Mouse (Mus musculus): ENCODE data around the gene Ccdc93. TPM values are rescaled to one million over a fixed set of nuclear protein-coding genes. Genes with fewer than 3 reads are reported as not detected.

Ccdc93 gene
- 4.9 and 6.7 TPM in 2 replicates for polyA plus RNA-seq (2015; fragmentation: Nextera tagmentation; extraction: Ambion mirVana)

DNA sequence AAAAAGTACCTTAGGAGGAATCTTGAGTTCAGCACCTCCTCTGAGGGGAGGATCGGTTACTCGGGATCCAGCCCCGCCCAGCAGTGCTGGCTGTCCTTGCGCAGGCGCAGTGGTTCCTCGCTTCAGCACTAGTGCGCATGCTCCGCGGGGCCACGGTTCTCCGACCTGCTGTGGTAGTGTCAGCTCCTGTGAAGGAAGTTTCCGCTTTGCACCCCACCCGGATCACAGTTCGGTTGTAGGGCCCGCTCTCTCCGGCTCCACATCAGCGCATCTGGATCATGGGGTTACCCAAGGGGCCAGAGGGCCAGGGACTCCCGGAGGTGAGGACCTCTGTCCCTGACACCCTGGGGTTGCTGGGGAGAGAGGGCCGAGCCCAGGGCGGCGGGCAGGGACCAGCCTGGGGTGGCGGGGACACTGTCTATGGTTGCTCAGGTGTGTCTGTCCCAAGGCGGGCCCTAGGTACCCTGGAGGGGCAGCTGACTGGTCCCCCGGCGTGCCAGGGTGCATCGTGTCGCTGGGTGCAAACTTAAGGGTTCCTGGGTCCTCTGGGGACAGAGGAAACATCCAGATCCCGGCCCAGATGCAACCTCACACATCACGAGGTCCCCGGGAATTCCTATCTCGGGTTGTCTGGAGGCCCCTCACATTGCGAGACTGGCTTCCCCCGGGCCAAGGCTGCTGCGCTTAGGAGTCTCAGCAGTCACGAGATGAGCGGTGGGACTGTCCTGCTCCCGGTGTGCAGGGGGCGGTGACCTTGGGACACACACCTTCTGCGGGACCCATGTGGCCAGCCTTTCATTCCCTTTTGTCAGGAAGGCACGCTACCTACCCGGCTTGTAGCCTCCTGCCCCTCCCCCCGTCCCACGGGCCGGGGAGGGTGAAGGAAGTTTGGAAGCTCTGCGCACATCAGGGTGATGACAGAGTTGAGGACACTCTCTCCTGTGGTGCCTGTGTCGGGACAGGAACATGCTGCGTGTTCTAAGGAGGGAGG, at the start of gene Ccdc93:
TSS of gene Ccdc93 (plus strand) at position 112 of the 991 bp plus-strand sequence.

DNA sequence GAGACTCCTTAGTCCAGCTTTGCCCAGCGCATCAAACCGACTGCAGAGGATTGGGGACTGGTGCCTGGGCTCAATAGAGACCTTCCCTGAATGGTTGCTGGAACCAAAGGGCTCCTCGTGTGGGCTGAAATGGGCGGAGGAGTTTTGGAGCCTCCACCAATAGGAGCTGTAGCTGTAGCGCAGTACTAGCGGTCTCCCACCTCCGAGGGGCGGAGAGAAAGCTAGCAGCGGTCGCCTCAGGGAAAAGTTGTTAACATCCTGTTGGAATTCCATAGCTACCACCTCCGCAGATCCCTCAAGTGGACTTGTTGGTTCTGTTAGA, 97.5 kb downstream of the Ccdc93 start, which contains the start of gene Htr5b:
TSS of gene Htr5b (minus strand) at position 67 of the 322 bp plus-strand sequence.

Other genes with a start within 250 kb of the Ccdc93 start
- gene Insig2, start 98.5 kb upstream of the Ccdc93 start, polyA plus RNA-seq (2015; fragmentation: Nextera tagmentation; extraction: Ambion mirVana) = 14.1 and 17.8 TPM in 2 replicates
- gene Htr5b, start 97.4 kb downstream of the Ccdc93 start, polyA plus RNA-seq (2015; fragmentation: Nextera tagmentation; extraction: Ambion mirVana) = not detected in 2 replicates
- 51.7 and 52.8 TPM in 2 replicates for gene Ddx18, start 136.9 kb downstream of the Ccdc93 start, polyA plus RNA-seq (2015; fragmentation: Nextera tagmentation; extraction: Ambion mirVana)